Mouse (Mus musculus) spleen, adult 2 months (tissue): ENCODE measurements around the gene Ly6g6c. TPM values are rescaled to one million over a fixed set of nuclear protein-coding genes. Genes with fewer than 3 reads are reported as not detected.

ENCODE experiments used
- DNase-seq, 2 experiments: peaks; one replicate each; pipeline versions ENCODE4 v3.0.0 to v3.0.0-alpha.2; 2012 to 2021; ENCODE audit warnings: low spot score in 2 of 2, low read depth in 1 of 2
- H3K27ac ChIP-seq: fragments of 200-500 bp; 2 replicates; pipeline ENCODE4 v1.5.1; 2012; ENCODE audit warnings: low read length, inconsistent platforms; ENCODE audit not compliant: insufficient read depth
- H3K27me3 ChIP-seq: fragments of 200-500 bp; 2 replicates; pipeline ENCODE4 v1.6.1; 2012; ENCODE audit warnings: mild to moderate bottlenecking, moderate library complexity, low read length, inconsistent platforms; ENCODE audit not compliant: control insufficient read depth, insufficient read depth
- H3K36me3 ChIP-seq: fragments of 200-500 bp; 2 replicates; pipeline ENCODE4 v1.6.1; 2012; ENCODE audit warnings: mild to moderate bottlenecking, low read length, inconsistent platforms; ENCODE audit not compliant: control insufficient read depth, insufficient read depth
- H3K4me1 ChIP-seq: fragments of 200-500 bp; 2 replicates; pipeline ENCODE4 v1.6.1; 2011; ENCODE audit warnings: inconsistent platforms; ENCODE audit not compliant: control insufficient read depth, insufficient read depth, insufficient read length
- H3K4me3 ChIP-seq: fragments of 200-500 bp; 2 replicates; pipeline ENCODE4 v1.5.1; 2011; ENCODE audit warnings: mild to moderate bottlenecking, inconsistent platforms; ENCODE audit not compliant: insufficient read depth, insufficient read length; ENCODE audit errors: extremely low read depth
- CTCF ChIP-seq: fragments of 200-500 bp; IDR thresholded peaks from 2 replicates; pipeline ENCODE4 v1.5.1; 2011; ENCODE audit warnings: mild to moderate bottlenecking, inconsistent platforms; ENCODE audit not compliant: insufficient read depth, insufficient read length, insufficient replicate concordance; ENCODE audit errors: extremely low read depth
- POLR2A ChIP-seq: fragments of 200-500 bp; IDR thresholded peaks from 2 replicates; pipeline ENCODE4 v1.6.1; 2011; ENCODE audit warnings: low read depth, low read length, inconsistent platforms
- WGBS: fragments of 180-500 bp; shearing (Covaris S2); methylation state at CpG from one replicate; pipeline ENCODE4 v1.1.7; 2018; 5-methylcytosine and 5-hydroxymethylcytosine counted together
- polyA plus RNA-seq: library from polyadenylated mRNA; depleted of rRNA; stranded (reverse); fragments of >200 nt; gene quantifications from 2 replicates; pipeline ENCODE4 v1.2.3, GENCODE M21; 2012

The Ly6g6c gene
- polyA plus RNA-seq, 1 experiment = 0.47 TPM

- no peak overlapping the region for H3K27ac ChIP-seq
These were observed 38.9 kb downstream of the Ly6g6c start for GRCm38 (mm10) chr17:35104079-35104478.

GRCm38 (mm10) chr17:35104754-35105153 lies 39.6 kb downstream of the Ly6g6c start:
- no peak overlapping the region for H3K4me3 ChIP-seq
- H3K4me1 ChIP-seq = no peaks in the 10 kb centered on the region
- H3K36me3 ChIP-seq = peaks cover 23% of the 10 kb centered on the region
- H3K27ac ChIP-seq = no peak overlapping the region
- TF ChIP-seq POLR2A (no peak), CTCF (no peak)
- H3K27me3 ChIP-seq = no peaks in the 10 kb centered on the region
- no peak for DNase-seq
- 79% methylated on average over 6 of the region's 6 CpGs for WGBS

More at GRCm38 (mm10) chr17:35104079-35104478, 38.9 kb downstream of the Ly6g6c start:
- H3K4me1 ChIP-seq = no peaks in the 10 kb centered on the region
- no peak for DNase-seq
- peaks cover 28% of the 10 kb centered on the region for H3K36me3 ChIP-seq
- H3K4me3 ChIP-seq = no peak overlapping the region
- TF ChIP-seq POLR2A (no peak), CTCF (no peak)
- H3K27me3 ChIP-seq = no peaks in the 10 kb centered on the region
- WGBS = 89% methylated on average over 7 of the region's 7 CpGs

GRCm38 (mm10) chr17:35105740-35106389 lies 40.7 kb downstream of the Ly6g6c start:
- no peak overlapping the region for H3K4me3 ChIP-seq
- DNase-seq = no peak
- peaks cover 15% of the 10 kb centered on the region for H3K36me3 ChIP-seq
- WGBS = 31% methylated on average over 13 of the region's 13 CpGs
- no peaks in the 10 kb centered on the region for H3K27me3 ChIP-seq
- no peaks in the 10 kb centered on the region for H3K4me1 ChIP-seq
- TF ChIP-seq POLR2A = no peak
- peak; percentile 46; the same call in 1 of the 2 replicates for TF ChIP-seq CTCF
- H3K27ac ChIP-seq = no peak overlapping the region

- WGBS = 86% methylated on average over 3 of the region's 3 CpGs
- DNase-seq = no peak
- Histone ChIP-seq H3K27ac (no peak overlapping the region), H3K4me1 (no peaks in the 10 kb centered on the region), H3K4me3 (no peak overlapping the region), H3K36me3 (peaks cover 9% of the 10 kb centered on the region), H3K27me3 (no peaks in the 10 kb centered on the region)
- TF ChIP-seq CTCF = no peak
- TF ChIP-seq POLR2A = no peak
These were observed 41.3 kb downstream of the Ly6g6c start for GRCm38 (mm10) chr17:35106522-35106921.

- H3K36me3 ChIP-seq = no peaks in the 10 kb centered on the region; the same call in 1 of the 2 replicates
- no peaks in the 10 kb centered on the region for H3K27me3 ChIP-seq
- no peaks in the 10 kb centered on the region for H3K4me1 ChIP-seq
- no peak for DNase-seq
- no peak within 1 kb of the TSS for H3K27ac ChIP-seq
- no peak within 1 kb of the TSS for H3K4me3 ChIP-seq
- no peak for TF ChIP-seq POLR2A
- TF ChIP-seq CTCF = no peak
- whole genome bisulfite sequencing = 88% methylated on average over 6 of the region's 6 CpGs
These were observed 42.9 kb downstream of the Ly6g6c start, which contains the start of gene Ly6g5c for GRCm38 (mm10) chr17:35108097-35108496. Gene Ly6g5c (plus strand): TSS chr17:35108279.

- no peak for TF ChIP-seq CTCF
- no peak for TF ChIP-seq POLR2A
- Histone ChIP-seq H3K27ac (no peak overlapping the region), H3K27me3 (no peaks in the 10 kb centered on the region), H3K4me3 (no peak overlapping the region), H3K4me1 (no peaks in the 10 kb centered on the region; the same call in 1 of the 2 replicates), H3K36me3 (peaks cover 6% of the 10 kb centered on the region)
- DNase-seq = no peak
- WGBS = 85% methylated on average over 9 of the region's 9 CpGs
These were observed 46.6 kb downstream of the Ly6g6c start for GRCm38 (mm10) chr17:35111774-35112173.
